Mouse (Mus musculus) T-cell, adult 2 months (primary cell): Measurements from ENCODE around the gene Magi2.

Experiments
- DNase-seq: peaks from one replicate; pipeline ENCODE4 v3.0.0; 2022; ENCODE audit warnings: low spot score

Magi2 gene

GRCm38 (mm10) chr5:19951102-19951501, 724.3 kb downstream of the Magi2 start:
- DNase-seq: no peak

GRCm38 (mm10) chr5:19964113-19964512, 737.3 kb downstream of the Magi2 start:
- DNase-seq: no peak

GRCm38 (mm10) chr5:19972736-19973135, 745.9 kb downstream of the Magi2 start:
- no peak for DNase-seq

- DNase-seq: no peak
Observed at GRCm38 (mm10) chr5:19973852-19974251, 747.0 kb downstream of the Magi2 start.

GRCm38 (mm10) chr5:19981518-19981917, 754.7 kb downstream of the Magi2 start:
- no peak for DNase-seq

GRCm38 (mm10) chr5:19982031-19982430, 755.2 kb downstream of the Magi2 start:
- no peak for DNase-seq

GRCm38 (mm10) chr5:19999486-19999885, 772.6 kb downstream of the Magi2 start:
- DNase-seq: no peak

- DNase-seq: no peak
Observed at GRCm38 (mm10) chr5:19999912-20000311, 773.1 kb downstream of the Magi2 start.

- no peak for DNase-seq
Observed at GRCm38 (mm10) chr5:20006616-20007015, 779.8 kb downstream of the Magi2 start.

- DNase-seq: no peak
Observed at GRCm38 (mm10) chr5:20007246-20007645, 780.4 kb downstream of the Magi2 start.

GRCm38 (mm10) chr5:20010210-20010609, 783.4 kb downstream of the Magi2 start:
- no peak for DNase-seq

GRCm38 (mm10) chr5:20018063-20018462, 791.2 kb downstream of the Magi2 start:
- no peak for DNase-seq

GRCm38 (mm10) chr5:20046649-20047048, 819.8 kb downstream of the Magi2 start:
- DNase-seq: no peak

GRCm38 (mm10) chr5:20048386-20048785, 821.5 kb downstream of the Magi2 start:
- no peak for DNase-seq

- DNase-seq: no peak
Observed at GRCm38 (mm10) chr5:20050284-20050683, 823.4 kb downstream of the Magi2 start.

- DNase-seq: no peak
Observed at GRCm38 (mm10) chr5:20055000-20055399, 828.2 kb downstream of the Magi2 start.

- no peak for DNase-seq
Observed at GRCm38 (mm10) chr5:20056074-20056842, 829.4 kb downstream of the Magi2 start.

GRCm38 (mm10) chr5:20056856-20057255, 830.0 kb downstream of the Magi2 start:
- no peak for DNase-seq

GRCm38 (mm10) chr5:20062011-20062410, 835.2 kb downstream of the Magi2 start:
- DNase-seq: no peak

- no peak for DNase-seq
Observed at GRCm38 (mm10) chr5:20065081-20065480, 838.2 kb downstream of the Magi2 start.

GRCm38 (mm10) chr5:20068496-20068895, 841.7 kb downstream of the Magi2 start:
- DNase-seq: no peak

- no peak for DNase-seq
Observed at GRCm38 (mm10) chr5:20068921-20069486, 842.2 kb downstream of the Magi2 start.

GRCm38 (mm10) chr5:20074101-20074500, 847.3 kb downstream of the Magi2 start:
- no peak for DNase-seq

GRCm38 (mm10) chr5:20074867-20075266, 848.0 kb downstream of the Magi2 start:
- no peak for DNase-seq
